Mouse (Mus musculus) left cerebral cortex, adult 9 months (tissue): Measurements from ENCODE around the gene Plk3.

Experiments used
- DNase-seq, 2 experiments: peaks; one replicate each; pipeline ENCODE4 v3.0.0; 2022; ENCODE audit warnings: low spot score in 2 of 2

Gene Plk3

DNA sequence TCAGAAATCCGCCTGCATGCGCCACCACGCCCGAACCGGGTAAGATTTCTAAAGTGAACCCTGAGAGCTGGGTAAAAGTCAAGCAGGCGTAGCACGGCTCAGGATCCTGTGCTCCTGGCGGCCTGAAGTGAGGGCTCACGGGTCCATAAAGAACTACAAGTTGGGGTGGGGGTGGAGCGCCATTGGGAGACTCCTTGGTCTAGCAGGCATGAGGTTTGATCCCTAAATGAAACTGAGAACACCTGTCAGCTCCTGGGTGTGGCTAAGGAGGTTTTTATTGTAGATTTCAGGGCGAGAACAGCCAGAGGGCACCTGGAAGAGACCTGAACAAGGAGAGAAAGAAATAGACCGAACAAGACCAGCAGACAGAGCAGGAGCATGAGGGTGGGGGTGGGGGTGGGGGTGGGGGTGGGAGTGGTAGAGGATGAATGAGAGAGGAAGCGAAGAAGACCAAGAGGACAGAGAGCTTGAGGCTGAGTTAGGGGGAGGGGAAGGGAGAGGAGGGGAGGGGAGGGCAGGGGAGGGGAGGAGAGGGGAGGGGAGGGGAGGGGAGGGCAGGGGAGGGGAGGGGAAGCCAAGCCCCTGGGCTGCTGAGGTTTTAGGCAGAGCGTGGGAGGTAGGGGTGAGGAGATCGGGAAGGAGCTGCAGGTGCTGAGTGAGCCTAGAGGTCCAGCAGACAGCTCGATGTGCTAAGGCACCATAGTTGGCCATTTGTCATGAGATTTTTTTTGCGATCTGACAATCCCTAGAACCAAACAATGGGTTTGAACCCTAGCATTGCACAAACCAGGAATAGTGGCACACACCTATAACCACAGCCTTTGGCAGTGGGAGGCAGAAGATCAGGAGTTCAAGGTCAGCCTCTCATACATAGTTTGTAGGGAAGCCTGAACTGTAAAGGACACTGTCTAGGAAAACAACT, 4.8 kb upstream of the Plk3 start:
- no peak for DNase-seq

DNA sequence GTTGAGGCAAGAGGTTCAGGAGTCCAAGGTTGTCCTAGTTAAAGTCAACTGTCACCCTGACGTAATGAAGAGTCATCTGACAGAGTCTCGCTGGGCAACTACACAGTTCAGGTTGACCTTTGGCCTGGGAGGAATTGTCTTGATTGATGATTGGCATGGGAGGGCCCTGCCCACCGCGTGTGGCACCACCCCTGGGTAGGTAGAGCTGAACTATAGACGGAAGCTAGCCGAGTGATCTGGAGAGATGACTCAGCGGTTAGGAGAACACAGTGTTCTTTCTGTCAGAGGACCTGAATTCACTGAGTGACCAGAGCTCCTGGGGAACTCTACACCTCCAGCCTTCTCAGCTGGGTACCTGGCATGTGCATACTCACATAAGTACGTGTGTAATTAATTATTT, 2.3 kb upstream of the Plk3 start:
- no peak for DNase-seq

DNA sequence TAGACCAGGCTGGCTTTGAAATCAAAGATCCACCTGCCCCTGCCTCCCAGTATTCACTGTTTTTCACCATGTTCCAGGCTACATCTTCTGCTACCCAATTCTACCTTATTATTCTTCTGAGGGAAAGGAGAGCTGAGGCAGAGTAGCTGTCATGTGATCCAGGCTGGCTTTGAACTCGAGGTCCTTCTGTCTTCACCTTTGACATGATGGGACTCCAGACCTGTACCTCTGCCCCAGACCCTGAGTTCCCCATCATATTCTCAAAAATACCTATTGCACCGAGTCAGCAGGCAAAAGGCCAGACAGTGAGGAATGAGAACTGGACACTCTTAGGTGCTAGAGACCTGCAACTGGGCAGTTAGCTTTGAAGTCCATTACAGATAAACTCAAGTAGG, 835 bp upstream of the Plk3 start:
- no peak for DNase-seq

DNA sequence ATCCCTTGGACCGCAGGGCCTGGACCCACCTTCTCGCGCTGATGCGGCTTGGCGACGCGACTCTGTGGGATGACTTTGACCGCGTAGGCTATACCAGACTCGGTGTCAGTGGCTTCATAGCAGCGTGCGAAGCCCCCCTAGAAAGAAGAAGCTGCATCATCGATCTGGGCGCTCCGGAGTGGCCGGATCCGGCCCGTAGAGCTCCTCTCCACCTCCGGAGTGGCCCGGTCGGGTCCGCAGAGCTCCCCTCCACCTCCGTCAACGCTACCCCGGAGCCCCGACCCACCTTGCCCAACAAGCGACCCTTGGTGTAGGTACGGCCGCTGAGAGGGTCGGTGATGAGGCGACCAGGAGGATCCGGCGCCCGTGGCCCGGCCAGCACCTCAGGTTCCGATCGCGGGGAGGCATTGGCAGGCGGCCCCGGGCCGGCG, 382 bp downstream of the Plk3 start:
- DNase-seq = no peak

DNA sequence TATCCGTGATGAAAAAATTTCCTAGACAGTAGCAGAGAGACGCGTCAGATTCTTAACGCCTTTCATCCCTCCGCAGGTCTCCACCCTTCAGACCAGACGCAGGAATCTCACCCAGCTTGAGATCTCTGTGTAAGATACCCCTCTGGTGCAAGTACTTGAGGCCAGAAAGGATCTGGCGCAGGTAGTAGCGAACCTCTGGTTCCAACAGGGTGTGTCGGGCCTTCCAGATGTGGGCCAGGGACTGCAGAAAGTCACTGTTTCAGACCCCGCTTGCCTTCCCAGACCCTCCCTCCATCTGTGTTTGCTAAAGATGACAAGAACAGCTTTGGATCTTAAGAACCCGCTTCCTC, 994 bp downstream of the Plk3 start:
- no peak for DNase-seq

DNA sequence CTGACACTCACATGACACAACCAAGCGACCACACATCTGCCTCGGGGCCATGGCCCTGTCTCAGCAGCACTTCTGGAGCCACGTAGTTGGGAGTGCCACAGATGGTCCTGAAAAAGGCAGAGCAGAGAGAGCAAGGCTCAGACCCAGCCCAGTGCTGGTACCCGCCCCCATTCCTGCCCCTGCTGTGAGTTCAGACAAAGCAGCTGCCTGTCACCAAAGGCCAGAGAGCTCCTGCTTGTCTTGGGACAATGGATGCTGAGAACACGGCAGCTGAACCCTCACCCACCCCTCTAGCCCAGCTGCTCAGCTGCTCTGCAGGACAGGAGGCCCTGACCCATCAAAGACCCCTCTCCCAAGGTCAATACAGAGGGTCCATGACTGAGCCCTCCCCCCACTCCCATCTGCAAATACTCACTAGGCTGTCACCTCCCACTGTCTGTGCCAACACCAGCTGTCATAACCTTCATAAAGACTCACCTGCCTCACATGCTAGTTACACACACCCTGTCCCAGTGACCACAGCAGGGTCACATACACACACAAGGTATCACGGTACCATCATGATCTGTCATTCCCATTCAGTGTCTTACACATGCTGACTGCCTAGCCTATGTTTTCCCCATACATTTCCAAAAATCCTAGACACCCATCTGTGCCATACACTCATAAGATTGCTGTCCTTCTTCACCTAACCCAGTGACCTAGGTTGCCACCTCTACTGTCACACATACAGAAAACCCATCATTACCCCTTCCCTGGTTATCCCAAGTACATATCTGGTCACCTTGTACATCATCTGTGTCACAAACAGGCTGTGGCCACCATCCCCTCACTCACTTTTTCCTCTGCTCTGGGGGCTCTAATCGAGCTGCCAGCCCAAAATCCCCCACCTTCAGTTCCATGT, 1.6 kb downstream of the Plk3 start:
- no peak for DNase-seq

DNA sequence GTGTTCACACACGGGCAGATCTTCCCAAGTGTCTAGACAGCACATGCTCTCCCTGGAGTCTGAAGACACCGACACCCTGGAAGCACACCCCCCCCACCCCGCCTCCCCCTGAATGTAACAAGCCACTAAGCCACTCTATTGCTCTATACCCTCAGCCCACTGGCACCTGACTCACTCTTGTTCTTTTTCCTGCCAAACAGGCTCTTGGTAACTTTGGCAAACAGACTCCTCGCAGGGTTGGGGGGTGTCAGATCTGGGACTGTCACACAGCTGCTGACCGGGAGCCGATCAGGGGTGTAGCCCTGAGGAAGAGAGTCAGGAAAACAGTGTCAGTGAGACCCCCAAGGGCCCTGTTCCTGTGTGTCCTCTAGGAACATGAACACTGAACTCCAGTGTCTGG, 2.6 kb downstream of the Plk3 start:
- no peak for DNase-seq

DNA sequence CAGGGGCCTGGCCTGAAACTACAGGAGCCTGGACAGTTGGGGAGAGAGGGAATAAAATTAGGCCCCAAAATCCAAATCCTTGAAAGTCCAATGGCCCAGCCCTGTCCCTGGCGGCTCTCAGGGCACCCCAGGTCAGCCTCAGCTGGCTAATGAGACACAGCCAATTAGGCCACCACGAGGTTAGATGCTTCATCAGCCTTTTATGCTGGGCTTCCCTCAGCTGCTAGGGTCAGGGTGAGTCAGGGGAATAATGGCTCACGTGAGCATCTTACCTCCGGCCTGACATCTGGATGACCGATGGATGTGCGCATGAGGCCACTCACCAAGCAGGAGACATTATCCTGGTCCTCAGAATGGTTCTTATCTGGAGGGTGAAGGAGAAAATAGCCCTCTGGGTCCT, 3.0 kb downstream of the Plk3 start:
- no peak for DNase-seq

DNA sequence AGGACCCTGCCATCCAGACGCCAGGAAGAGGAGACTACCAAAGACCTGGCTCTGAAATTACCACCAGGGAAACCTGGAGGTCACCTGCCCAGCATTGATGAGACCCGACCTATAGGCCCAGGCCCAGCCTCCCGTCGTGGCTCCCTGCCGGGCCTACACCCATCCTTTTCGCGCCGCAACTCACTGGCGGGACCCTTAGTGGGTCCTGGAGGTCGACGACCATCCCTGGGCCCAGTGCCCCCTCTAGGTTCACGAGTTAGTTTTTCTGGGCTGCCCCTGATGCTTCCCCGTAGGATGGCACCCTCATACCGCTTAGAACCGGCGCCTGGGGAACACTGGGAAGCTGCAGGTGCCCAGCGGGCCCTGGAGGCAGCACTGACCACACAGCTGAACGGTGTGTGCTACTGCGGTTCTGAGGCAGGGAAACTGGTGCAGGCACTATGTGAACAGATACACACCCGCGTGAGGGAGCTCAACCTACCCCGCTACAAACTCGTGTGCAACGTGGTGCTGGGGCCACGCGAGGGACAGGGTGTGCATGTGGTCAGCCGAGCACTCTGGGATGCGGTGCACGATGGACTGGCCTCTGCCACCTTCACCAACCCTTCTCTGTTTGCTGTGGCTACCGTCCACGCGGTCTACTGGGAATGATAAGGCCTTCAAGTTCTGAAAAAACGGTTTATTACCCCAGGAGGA, 5.6 kb downstream of the Plk3 start:
- DNase-seq = no peak

DNA sequence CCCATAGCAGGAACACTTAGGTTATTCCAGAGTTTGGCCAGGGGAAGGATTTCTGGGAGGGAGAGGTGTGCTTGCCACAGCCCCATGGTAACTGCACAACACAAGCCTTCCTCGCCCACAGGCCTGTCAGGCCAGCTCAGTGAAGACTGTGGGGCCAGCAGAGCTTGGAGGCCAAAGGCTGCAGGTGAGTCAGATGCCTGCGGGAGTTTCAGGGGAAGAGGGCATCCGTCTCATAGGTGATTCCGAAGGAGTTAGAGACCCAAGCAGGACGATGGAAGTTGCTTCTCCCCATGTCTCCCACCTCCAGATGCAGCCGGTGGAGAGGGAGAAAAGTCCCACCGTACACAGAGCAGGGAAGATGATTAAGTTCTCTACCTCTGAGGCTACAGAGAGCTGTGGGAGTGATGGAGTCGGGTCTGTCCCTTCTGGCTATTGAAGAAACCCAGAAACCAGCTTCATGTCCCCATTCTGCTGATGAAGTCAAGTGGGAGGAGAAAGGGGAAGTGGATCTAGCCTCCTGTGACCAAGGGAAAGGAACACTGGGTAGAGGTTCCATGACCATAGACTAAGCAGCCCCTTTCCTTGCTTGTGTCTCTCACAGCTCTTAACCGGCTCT, 7.0 kb downstream of the Plk3 start, which contains the start of gene Tctex1d4:
Tctex1d4 (plus strand) TSS at position 120 of the 616 bp plus-strand sequence.
- no peak for DNase-seq

DNA sequence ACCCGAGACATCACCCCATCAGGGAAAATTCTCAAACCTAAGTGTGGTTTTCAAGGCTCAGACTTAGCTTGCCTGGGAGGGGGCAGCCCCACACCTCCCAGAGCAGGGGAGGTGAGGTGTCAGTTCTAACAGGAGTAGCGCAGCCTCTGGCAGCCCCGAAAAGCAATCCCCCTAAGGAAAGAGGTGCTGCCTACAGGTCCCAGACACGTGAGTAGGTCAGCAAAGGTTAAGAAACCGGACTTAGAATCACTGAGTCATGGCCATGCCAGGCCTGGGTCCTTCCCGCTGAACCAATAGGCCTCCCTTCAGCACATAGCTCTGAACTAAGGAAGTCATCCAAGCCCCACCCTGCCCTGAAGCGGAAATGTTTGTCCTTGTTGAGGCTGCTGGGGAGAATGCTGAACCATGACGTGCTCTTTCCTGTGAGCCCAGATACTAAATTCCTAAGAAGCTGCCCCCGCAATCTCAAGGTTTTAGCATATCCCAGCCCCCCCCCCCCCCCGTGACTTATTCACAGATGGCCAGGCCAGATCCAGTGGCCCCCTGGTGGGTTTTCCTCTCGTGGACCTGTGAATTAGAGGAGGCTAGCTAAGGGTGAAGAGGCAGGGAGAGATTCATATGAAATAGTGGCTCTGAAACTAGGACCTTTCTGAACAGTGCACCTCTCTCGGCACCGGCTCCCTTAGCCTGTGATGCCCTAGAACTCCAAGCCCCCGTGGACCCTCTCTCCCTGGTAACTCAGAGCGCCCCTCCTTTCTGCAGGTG, 7.7 kb downstream of the Plk3 start:
- peak in 1 of 2 experiments; percentile 53 for DNase-seq

DNA sequence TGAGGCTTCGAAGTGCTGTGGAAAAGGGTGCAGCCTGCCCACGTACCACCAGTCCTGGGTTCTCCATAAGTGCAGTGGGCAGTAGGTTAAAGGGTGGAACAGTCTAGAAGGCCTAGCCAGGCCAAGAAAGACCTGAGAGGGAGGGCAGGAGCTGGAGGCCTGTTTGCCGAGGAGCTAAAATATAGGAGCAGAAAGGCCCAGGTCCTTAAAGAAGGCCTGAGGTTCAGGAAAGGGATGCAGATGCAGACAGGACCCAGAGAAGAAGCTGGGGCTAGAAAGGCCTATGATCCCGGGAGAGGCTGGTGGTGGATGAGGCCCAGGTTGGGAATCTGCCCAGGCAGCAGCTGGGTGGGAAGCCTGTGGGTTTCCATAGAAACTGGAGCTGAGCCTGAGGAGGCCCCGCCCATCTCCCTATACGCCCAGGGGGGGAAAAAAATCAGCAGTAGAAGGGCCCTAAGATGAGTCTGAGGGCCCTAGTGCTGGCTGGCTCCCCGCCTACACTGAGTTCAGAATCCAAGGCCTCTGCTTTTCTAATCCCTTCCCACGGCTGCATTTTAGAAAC, 8.3 kb downstream of the Plk3 start, which contains the start of gene Btbd19:
Btbd19 (minus strand) TSS at position 378 of the 562 bp plus-strand sequence.
- DNase-seq = peak in 1 of 2 experiments; percentile 76

DNA sequence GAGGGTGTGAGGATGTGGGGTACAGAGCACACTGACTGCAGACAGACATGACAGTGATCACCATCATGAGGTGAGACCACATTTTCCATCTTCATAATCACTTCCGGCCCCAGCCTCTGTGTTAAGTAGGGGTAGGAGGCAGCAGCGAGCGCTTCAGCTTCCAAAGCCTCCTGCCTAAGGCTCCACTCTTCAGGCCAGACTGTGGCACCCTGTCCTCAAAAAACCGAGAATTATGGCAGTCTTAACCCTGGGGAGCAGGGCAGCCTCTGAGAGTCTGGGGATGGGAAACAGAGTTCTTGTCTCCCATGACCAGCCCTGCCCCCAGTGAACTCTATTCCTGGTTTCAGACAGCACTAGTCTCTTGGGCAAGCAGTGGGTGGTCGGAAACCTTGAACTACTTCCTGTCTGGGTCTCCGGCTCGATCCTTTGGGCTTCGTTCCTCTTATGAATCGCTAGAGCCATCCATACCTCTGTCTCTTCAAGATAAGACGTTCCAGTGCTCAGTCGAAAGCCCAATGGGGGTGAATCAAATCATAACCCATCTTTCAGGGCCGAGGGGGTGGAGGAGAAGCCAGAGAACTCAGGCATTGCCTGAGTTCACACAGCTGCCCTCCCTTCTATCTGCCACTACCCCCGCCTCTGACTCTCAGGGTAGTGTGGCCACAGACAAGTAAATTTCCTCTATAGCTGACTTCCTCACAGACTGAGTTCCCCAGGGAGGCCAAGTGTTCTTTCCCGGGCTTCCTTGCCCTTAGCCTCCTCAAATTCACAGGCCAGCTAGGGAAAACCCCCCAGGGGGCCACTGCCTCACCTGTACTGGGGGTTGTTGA, 9.0 kb downstream of the Plk3 start:
- DNase-seq = peak in 1 of 2 experiments; percentile 59

DNA sequence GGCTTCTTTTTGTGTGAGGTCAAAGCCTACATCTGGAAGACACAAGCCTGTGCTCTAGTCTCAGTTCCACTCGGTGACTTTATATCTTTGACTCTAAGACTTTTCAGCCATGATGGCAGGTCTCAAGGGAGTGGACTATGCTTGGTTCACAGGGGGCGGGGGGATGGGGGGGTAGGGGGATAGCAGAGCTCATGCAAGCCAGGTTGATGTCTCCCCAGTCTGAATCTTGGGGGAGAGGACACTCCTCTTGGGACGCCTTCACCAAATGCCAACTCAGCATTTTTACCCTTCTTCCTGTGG, 9.6 kb downstream of the Plk3 start:
- no peak for DNase-seq

DNA sequence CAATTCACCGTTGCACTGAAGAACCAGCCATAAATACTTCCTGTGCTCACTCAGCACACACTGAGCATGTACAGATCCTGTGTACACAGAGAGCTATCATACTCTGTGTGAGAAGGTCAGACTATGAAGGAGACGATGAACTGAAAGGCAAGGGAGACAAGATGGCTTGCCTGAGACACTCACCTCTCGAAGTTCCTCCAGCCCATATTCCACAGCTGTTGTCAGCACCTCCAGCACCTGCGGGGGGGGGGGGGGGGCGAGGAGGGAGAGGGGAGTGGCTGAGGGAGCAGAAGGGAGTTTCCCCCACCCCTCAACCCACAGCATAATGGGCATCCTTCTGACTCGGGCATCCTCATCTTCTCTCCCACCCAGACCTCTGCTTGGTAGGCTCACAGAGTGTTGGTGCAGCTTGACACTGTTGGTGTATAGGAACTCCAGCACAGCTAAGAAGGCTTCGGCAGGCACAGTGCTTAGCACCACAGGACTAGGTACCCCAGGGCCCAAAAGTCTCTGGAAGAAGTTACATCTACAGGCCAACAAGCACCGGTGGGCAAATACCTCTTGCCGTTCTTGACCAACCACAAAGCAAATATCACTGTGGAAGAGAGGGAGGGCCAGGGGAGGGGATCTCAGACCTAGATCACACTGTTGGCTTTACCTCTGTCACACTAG, 10.1 kb downstream of the Plk3 start:
- DNase-seq = no peak

DNA sequence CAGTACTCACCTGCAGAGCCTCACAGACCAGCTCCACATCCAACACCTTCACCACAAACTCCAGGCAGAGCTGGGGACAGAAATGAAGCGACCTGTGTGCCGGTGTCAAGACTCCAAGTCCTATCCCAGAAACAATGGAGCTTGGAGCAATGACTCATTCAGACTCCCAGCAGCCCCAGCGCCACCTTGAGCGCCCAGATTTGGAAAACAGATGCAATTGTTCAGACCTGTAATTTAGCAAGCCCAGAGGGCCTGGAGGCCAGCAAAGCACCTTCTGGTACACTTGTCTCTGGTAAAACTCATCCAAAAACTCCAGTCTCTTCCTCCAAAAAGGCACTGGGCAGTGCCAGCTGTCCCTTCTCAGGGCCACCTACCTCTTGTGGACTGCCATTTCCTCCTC, 11.6 kb downstream of the Plk3 start:
- no peak for DNase-seq

DNA sequence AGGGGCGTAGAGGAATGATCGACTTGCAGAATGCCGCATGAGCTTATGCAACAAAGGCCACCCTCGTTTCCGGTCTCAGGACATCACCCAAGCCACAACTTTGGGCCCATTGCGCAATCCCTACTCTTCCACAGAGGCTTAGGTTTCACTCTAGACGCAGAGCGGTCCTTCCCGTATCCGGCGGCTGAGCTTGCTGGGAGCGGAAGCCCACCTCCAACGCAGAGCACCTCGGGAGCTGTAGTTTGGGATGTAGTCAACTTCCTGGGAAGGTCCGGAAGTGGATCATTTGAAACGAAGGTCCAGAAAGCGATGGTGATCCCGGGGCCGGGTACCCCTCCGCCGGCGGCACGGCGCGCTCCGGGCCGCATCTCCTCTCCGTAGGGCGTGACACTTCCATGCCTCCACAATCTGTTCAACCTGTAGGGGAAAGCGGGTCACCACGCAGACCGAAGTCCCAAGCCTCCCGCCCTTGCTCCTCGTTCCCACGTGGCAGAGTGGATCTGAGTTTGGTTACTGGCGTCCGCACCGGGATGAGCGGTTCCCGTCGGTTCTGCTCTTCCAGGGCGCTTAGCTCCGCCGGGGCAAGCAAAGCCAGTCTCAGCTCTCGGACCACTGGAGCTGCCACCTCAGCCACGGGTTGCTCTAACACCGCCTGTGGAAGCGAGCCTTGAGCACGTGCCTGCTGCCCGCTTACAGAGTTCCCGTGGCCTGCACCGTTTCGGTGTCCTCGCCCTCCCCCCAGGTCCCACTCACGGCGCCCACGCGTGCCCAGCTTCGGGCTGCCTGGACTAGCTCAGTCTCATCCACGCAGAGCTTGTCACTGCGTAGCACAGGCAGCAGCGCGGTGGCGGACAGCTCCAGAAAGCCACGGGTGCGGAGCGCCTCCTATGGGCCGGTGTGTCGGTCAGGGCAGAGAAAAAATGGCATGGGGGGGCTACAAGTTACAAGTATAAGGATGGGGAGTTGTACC, 13.0 kb downstream of the Plk3 start:
- DNase-seq = peak; percentile 93 to 97

DNA sequence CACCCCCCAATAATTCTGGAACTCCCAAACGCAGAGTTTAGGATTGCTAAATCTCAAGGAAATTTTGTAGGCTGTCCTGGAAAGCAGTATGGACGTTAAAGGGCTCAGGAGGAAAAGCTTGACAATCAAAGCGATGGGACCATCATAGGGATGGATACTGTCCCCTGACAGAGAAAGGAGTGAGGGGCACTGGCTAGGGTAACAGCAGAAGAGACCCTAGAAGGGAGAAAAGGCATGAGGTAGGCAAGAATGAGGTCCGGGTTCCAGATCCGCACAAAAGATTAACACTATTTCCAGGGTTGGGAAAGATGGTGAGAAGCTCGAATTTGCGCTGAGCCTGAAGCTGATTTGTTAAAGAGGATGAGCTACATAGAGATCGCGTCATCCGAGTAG, 13.7 kb downstream of the Plk3 start:
- DNase-seq = no peak
